Mouse (Mus musculus) cortical plate, adult 2 months (tissue): ENCODE measurements around the gene Pde10a.

Experiments used
- CTCF ChIP-seq: fragments of 200-500 bp; IDR thresholded peaks from 2 replicates; pipeline ENCODE4 v1.5.1; 2011; ENCODE audit warnings: mild to moderate bottlenecking, control low read depth, low read length; ENCODE audit not compliant: insufficient read depth; ENCODE audit errors: extremely low read depth
- POLR2A ChIP-seq: fragments of 200-500 bp; IDR thresholded peaks from 2 replicates; pipeline ENCODE4 v1.6.1; 2011; ENCODE audit warnings: mild to moderate bottlenecking, low read length, control low read depth; ENCODE audit not compliant: insufficient read depth; ENCODE audit errors: extremely low read depth

GRCm38 (mm10) chr17:8871997-8872593 is 346.9 kb downstream of the Pde10a start:
- TF ChIP-seq CTCF, result no peak
- TF ChIP-seq POLR2A, result no peak
